Comparison of ENCODE assay signal across 8 mouse cellular contexts in the genomic region with DNA sequence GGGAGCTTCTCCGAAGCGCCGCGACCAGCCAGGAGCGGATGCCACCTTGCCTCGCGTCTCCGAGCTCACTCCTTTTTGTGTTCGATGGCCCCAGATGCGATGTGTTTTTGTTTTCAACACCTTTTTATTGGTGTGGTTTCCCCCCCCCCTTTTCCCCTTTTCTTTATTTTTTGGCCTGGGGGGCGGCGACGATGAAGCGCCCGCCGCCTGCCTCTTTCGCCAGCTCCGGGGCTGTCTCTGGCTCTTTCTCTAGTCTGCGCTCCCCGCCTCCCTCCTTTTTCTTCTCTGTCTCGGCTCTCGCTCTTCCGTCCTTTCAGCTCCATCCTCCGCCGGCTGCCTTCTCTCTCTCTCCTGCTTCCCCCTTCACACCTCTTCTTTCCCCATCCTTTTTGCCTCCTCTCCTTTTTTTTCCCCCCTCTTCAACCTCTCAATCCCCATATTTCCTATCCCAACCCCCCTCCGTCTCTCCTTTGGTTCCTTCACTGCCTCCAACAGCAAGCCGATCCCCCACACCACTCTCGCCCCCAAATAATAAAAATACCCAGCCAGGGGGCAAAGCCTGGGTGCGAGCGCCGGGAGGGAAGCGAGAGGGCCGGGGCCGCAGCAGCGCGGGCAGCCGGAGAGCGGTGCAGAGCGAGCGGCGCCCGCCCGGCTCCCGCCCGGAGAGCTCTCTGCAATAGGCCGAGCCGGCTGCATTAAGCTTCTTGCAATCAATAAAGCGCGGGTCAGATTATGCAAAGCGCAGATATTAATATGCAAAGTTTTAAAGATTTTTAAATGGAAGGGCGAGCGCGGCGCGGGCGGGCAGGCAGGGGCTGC. TPM values are rescaled to one million over a fixed set of nuclear protein-coding genes. Genes with fewer than 3 reads are reported as not detected.
A peak's percentile ranks its signal among the peaks of the same experiment; 100 is the strongest.
DNase-seq lines count a peak whose midpoint lies in the region; ATAC-seq lines count a peak whose summit lies in the region.

No protein-coding gene starts in this region.

- intact Hi-C loops in left cerebral cortex, postnatal 4 days (cut with DNase I): loop anchor here (2.0 kb wide), 2 partner anchors 42 to 46 kb away; partner anchors contain the start of genes Dedd2 and Zfp526

- H3K4me3 ChIP-seq in brown adipose tissue, adult 24 weeks (ENCODE audit: insufficient read depth, low read depth, low read length): peak overlapping the region; percentile 45
- peak overlapping the region; percentile 62 for H3K4me3 ChIP-seq in forebrain, embryonic 12.5 days (replicated peaks)
- H3K4me3 ChIP-seq in neural tube, embryonic 15.5 days (replicated peaks): peak overlapping the region; percentile 62

- peak; percentile 82 for ATAC-seq in forebrain, embryonic 12.5 days (ENCODE audit: low FRiP score)
- ATAC-seq in neural tube, embryonic 15.5 days (ENCODE audit: low FRiP score): peak; percentile 66
- no peak for ATAC-seq in granulocyte monocyte progenitor cell, adult 5-6 weeks (replicated peaks; ENCODE audit: poor library complexity, severe bottlenecking)

- H3K4me2 ChIP-seq in forebrain, embryonic 12.5 days: peak overlapping the region; percentile 84
- peak overlapping the region; percentile 66 for H3K4me2 ChIP-seq in neural tube, embryonic 15.5 days

- no peaks in the 10 kb centered on the region; the same call in 1 of the 2 replicates for H3K4me1 ChIP-seq in brown adipose tissue, adult 24 weeks (ENCODE audit: control insufficient read depth, insufficient read depth, insufficient read length, low read length)
- H3K4me1 ChIP-seq in forebrain, embryonic 12.5 days: peaks cover 64% of the 10 kb centered on the region
- H3K4me1 ChIP-seq in neural tube, embryonic 15.5 days: peaks cover 65% of the 10 kb centered on the region

- H3K9ac ChIP-seq in forebrain, embryonic 12.5 days: peak overlapping the region; percentile 82
- H3K9ac ChIP-seq in neural tube, embryonic 15.5 days (replicated peaks): peak overlapping the region; percentile 81

- WGBS in forebrain, embryonic 12.5 days: 0% methylated on average over 55 of the region's 56 CpGs
- WGBS in neural tube, embryonic 15.5 days: under 1% methylated on average over 50 of the region's 56 CpGs

- peak; percentile 26 to 63 for DNase-seq in left cerebral cortex, adult 18-20 months (ENCODE audit: low spot score in 2 of 2)
- no peak for DNase-seq in left cerebral cortex, adult 11 months (ENCODE audit: low spot score)
- DNase-seq in left cerebral cortex, postnatal 4 days: peak; percentile 43
- DNase-seq in spleen, adult 12 weeks (ENCODE audit: low spot score): no peak

- H3K27ac ChIP-seq in brown adipose tissue, adult 24 weeks (replicated peaks; ENCODE audit: low read depth, low read length): no peak overlapping the region
- H3K27ac ChIP-seq in forebrain, embryonic 12.5 days: peak overlapping the region; percentile 98
- peak overlapping the region; percentile 99 for H3K27ac ChIP-seq in neural tube, embryonic 15.5 days (replicated peaks)

- H3K9me3 ChIP-seq in forebrain, embryonic 12.5 days: no peaks in the 10 kb centered on the region
- no peaks in the 10 kb centered on the region for H3K9me3 ChIP-seq in neural tube, embryonic 15.5 days (replicated peaks)

- peaks cover 76% of the 10 kb centered on the region for H3K27me3 ChIP-seq in forebrain, embryonic 12.5 days
- peaks cover 16% of the 10 kb centered on the region; the same call in 1 of the 2 replicates for H3K27me3 ChIP-seq in neural tube, embryonic 15.5 days (replicated peaks)

- H3K36me3 ChIP-seq in forebrain, embryonic 12.5 days (replicated peaks): no peaks in the 10 kb centered on the region
- no peaks in the 10 kb centered on the region for H3K36me3 ChIP-seq in neural tube, embryonic 15.5 days

RNA-seq across cellular contexts. Expression of gene Pou2f2, which starts 0.5 kb away (rescaled TPM):
- total RNA-seq in left cerebral cortex, adult 18-20 months (2021): 10 to 100 TPM in 1 of 2 experiments, 1 to 10 TPM in 1; 7.7 to 12.9 TPM
- 0.52 and 0.79 TPM in 2 replicates for polyA plus RNA-seq in brown adipose tissue, adult 24 weeks (2012; ENCODE audit: insufficient read depth, insufficient read length, missing spikeins)
- 22.3 and 28.6 TPM in 2 replicates for polyA plus RNA-seq in forebrain, embryonic 12.5 days (2016; fragmentation: Nextera tagmentation; extraction: Ambion mirVana)
- total RNA-seq in left cerebral cortex, postnatal 4 days (2021): 10 to 100 TPM; 17.7 to 18.7 TPM
- 19.5 and 24.1 TPM in 2 replicates for polyA plus RNA-seq in neural tube, embryonic 15.5 days (2015; fragmentation: Nextera tagmentation; extraction: Ambion mirVana)
- total RNA-seq in granulocyte monocyte progenitor cell, adult 5-6 weeks (2014; fragmentation: Nextera tagmentation): 18.4 and 26.6 TPM in 2 replicates
- total RNA-seq in granulocyte monocyte progenitor cell, adult 5-6 weeks (2017): 5.0 and 5.1 TPM in 2 replicates

RNA-seq across cellular contexts. Expression of gene Dedd2, which starts 41.4 kb away (rescaled TPM):
- 10 to 100 TPM; 24.2 to 26.7 TPM for total RNA-seq in left cerebral cortex, adult 18-20 months (2021)
- 6.1 and 10.0 TPM in 2 replicates for polyA plus RNA-seq in brown adipose tissue, adult 24 weeks (2012; ENCODE audit: insufficient read depth, insufficient read length, missing spikeins)
- 11.2 and 12.3 TPM in 2 replicates for polyA plus RNA-seq in forebrain, embryonic 12.5 days (2016; fragmentation: Nextera tagmentation; extraction: Ambion mirVana)
- 10 to 100 TPM; 15.1 to 16.8 TPM for total RNA-seq in left cerebral cortex, postnatal 4 days (2021)
- polyA plus RNA-seq in neural tube, embryonic 15.5 days (2015; fragmentation: Nextera tagmentation; extraction: Ambion mirVana): 16.7 and 17.7 TPM in 2 replicates
- 13.5 and 22.0 TPM in 2 replicates for total RNA-seq in granulocyte monocyte progenitor cell, adult 5-6 weeks (2014; fragmentation: Nextera tagmentation)
- 16.9 and 18.4 TPM in 2 replicates for total RNA-seq in granulocyte monocyte progenitor cell, adult 5-6 weeks (2017)

RNA-seq across cellular contexts. Expression of gene Zfp526, which starts 42.2 kb away (rescaled TPM):
- 10 to 100 TPM; 10.6 to 11.4 TPM for total RNA-seq in left cerebral cortex, adult 18-20 months (2021)
- 1.9 and 2.6 TPM in 2 replicates for polyA plus RNA-seq in brown adipose tissue, adult 24 weeks (2012; ENCODE audit: insufficient read depth, insufficient read length, missing spikeins)
- polyA plus RNA-seq in forebrain, embryonic 12.5 days (2016; fragmentation: Nextera tagmentation; extraction: Ambion mirVana): 2.7 TPM in 2 replicates
- total RNA-seq in left cerebral cortex, postnatal 4 days (2021): 1 to 10 TPM; 6.5 to 7.8 TPM
- polyA plus RNA-seq in neural tube, embryonic 15.5 days (2015; fragmentation: Nextera tagmentation; extraction: Ambion mirVana): 1.7 and 2.3 TPM in 2 replicates
- 9.8 and 10.0 TPM in 2 replicates for total RNA-seq in granulocyte monocyte progenitor cell, adult 5-6 weeks (2014; fragmentation: Nextera tagmentation)
- total RNA-seq in granulocyte monocyte progenitor cell, adult 5-6 weeks (2017): 4.9 and 5.2 TPM in 2 replicates

RNA-seq across cellular contexts. Expression of gene Gsk3a, which starts 58.7 kb away (rescaled TPM):
- 100 to 1,000 TPM; 215 to 224 TPM for total RNA-seq in left cerebral cortex, adult 18-20 months (2021)
- polyA plus RNA-seq in brown adipose tissue, adult 24 weeks (2012; ENCODE audit: insufficient read depth, insufficient read length, missing spikeins): 85.4 and 96.9 TPM in 2 replicates
- 15.9 and 17.5 TPM in 2 replicates for polyA plus RNA-seq in forebrain, embryonic 12.5 days (2016; fragmentation: Nextera tagmentation; extraction: Ambion mirVana)
- 100 to 1,000 TPM; 195 to 197 TPM for total RNA-seq in left cerebral cortex, postnatal 4 days (2021)
- polyA plus RNA-seq in neural tube, embryonic 15.5 days (2015; fragmentation: Nextera tagmentation; extraction: Ambion mirVana): 16.0 and 16.3 TPM in 2 replicates
- total RNA-seq in granulocyte monocyte progenitor cell, adult 5-6 weeks (2014; fragmentation: Nextera tagmentation): 76.4 and 110 TPM in 2 replicates
- 41.8 and 45.8 TPM in 2 replicates for total RNA-seq in granulocyte monocyte progenitor cell, adult 5-6 weeks (2017)

Comparison
In these comparisons a context has a peak if more than half of its experiments do, and no peak if none do; other contexts are left out.
1. DNase-seq: peak in left cerebral cortex, adult 18-20 months (2 of 2) and left cerebral cortex, postnatal 4 days (single experiment); none in left cerebral cortex, adult 11 months (single experiment) and spleen, adult 12 weeks (single experiment).
2. Peak in every context shown above with its lines, with median percentiles within 50 percentile points of each other: H3K4me3 ChIP-seq.